Comparison of ENCODE assay signal across 13 mouse cellular contexts in genomic region chr10:78324556-78325164, GRCm38 (mm10). TPM values are rescaled to one million over a fixed set of nuclear protein-coding genes. Genes with fewer than 3 reads are reported as not detected.
A peak's percentile ranks its signal among the peaks of the same experiment; 100 is the strongest.
DNase-seq lines count a peak whose midpoint lies in the region; ATAC-seq and TF ChIP-seq lines count a peak whose summit lies in the region.
"Had no signal": no experiment of that assay in that cellular context is flagged by ENCODE, and none has a peak within 500 bp of the region (broad histone marks: within the 10 kb centered on the region; RNA-seq: fewer than 3 reads in every experiment).

No protein-coding gene starts in this region.

- peak; percentile 11; the same call in 1 of the 2 replicates for TF ChIP-seq CTCF in liver, embryonic 14.5 days (IDR thresholded peaks at IDR 0.05; ENCODE audit: low read depth)

- H3K4me3 ChIP-seq in hindbrain, embryonic 14.5 days (replicated peaks; ENCODE audit: low read length): no peak overlapping the region
- no peak overlapping the region for H3K4me3 ChIP-seq in hindbrain, embryonic 13.5 days
- no peak overlapping the region for H3K4me3 ChIP-seq in intestine, embryonic 16.5 days (ENCODE audit: low read length)
- H3K4me3 ChIP-seq in liver, embryonic 14.5 days (ENCODE audit: insufficient read depth in 1 of 2, low read depth in 2 of 2, low read length in 2 of 2): no peak overlapping the region

- intact Hi-C loops in left cerebral cortex, postnatal 10 days (cut with DNase I): loop anchor here (5.0 kb wide), 1 partner anchor 42 kb away; no protein-coding TSS in a partner anchor

- no peaks in the 10 kb centered on the region for H3K27me3 ChIP-seq in hindbrain, embryonic 14.5 days (ENCODE audit: control insufficient read depth, insufficient read depth, low read length)
- H3K27me3 ChIP-seq in hindbrain, embryonic 13.5 days: no peaks in the 10 kb centered on the region
- H3K27me3 ChIP-seq in intestine, embryonic 16.5 days (replicated peaks; ENCODE audit: control insufficient read depth, insufficient read depth, low read length): no peaks in the 10 kb centered on the region
- no peaks in the 10 kb centered on the region for H3K27me3 ChIP-seq in liver, embryonic 14.5 days (ENCODE audit: control insufficient read depth, insufficient read depth, low read length)

- 89% methylated on average over 6 of the region's 6 CpGs for WGBS in hindbrain, embryonic 14.5 days
- 91% methylated on average over 6 of the region's 6 CpGs for WGBS in hindbrain, embryonic 13.5 days
- 71% methylated on average over 6 of the region's 6 CpGs for WGBS in intestine, embryonic 16.5 days
- 71% methylated on average over 6 of the region's 6 CpGs for WGBS in liver, embryonic 14.5 days (ENCODE audit: insufficient replicate concordance)

- H3K27ac ChIP-seq in hindbrain, embryonic 14.5 days: no peak overlapping the region
- H3K27ac ChIP-seq in hindbrain, embryonic 13.5 days: no peak overlapping the region
- peak overlapping the region; percentile 89 for H3K27ac ChIP-seq in intestine, embryonic 16.5 days (ENCODE audit: low read length)
- no peak overlapping the region for H3K27ac ChIP-seq in liver, embryonic 14.5 days
- H3K27ac ChIP-seq: heart, embryonic 10.5 days had no signal

- H3K4me2 ChIP-seq in hindbrain, embryonic 14.5 days (replicated peaks): no peak overlapping the region
- H3K4me2 ChIP-seq in hindbrain, embryonic 13.5 days: no peak overlapping the region
- H3K4me2 ChIP-seq in intestine, embryonic 16.5 days (ENCODE audit: low read depth, low read length): peak overlapping the region; percentile 26
- no peak overlapping the region for H3K4me2 ChIP-seq in liver, embryonic 14.5 days (ENCODE audit: low read depth)
- H3K4me2 ChIP-seq: midbrain, embryonic 11.5 days had no signal

- 0 out of 2 replicates have a peak overlapping the region, but pooled peaks have one; percentile 3 for H3K9ac ChIP-seq in hindbrain, embryonic 14.5 days
- H3K9ac ChIP-seq in hindbrain, embryonic 13.5 days: no peak overlapping the region
- peak overlapping the region; percentile 33; the same call in 1 of the 2 replicates for H3K9ac ChIP-seq in intestine, embryonic 16.5 days (ENCODE audit: low read depth, low read length)
- no peak overlapping the region for H3K9ac ChIP-seq in liver, embryonic 14.5 days (replicated peaks)

- no peak for DNase-seq in hindbrain, embryonic 14.5 days (ENCODE audit: low spot score)
- peak; percentile 79 for DNase-seq in cerebellum, adult 11-12 months
- no peak for DNase-seq in liver, embryonic 14.5 days (ENCODE audit: low read depth in 3 of 3, low spot score in 3 of 3)
- no peak for DNase-seq in left cerebral cortex, postnatal 10 days (ENCODE audit: extremely low spot score in 1 of 2, low spot score in 2 of 2)
- no peak for DNase-seq in adrenal gland, postnatal 10 days
- no peak for DNase-seq in spleen, postnatal 10 days (ENCODE audit: low spot score in 2 of 2)
- DNase-seq: B cell, adult 2 months; thymus, postnatal 4 days had no signal

- H3K4me1 ChIP-seq in hindbrain, embryonic 14.5 days (replicated peaks; ENCODE audit: control insufficient read depth, insufficient read depth, low read length): no peaks in the 10 kb centered on the region
- peaks cover 40% of the 10 kb centered on the region for H3K4me1 ChIP-seq in hindbrain, embryonic 13.5 days (replicated peaks)
- H3K4me1 ChIP-seq in intestine, embryonic 16.5 days (ENCODE audit: control insufficient read depth, insufficient read depth, low read length): peaks cover 32% of the 10 kb centered on the region
- H3K4me1 ChIP-seq in liver, embryonic 14.5 days (replicated peaks; ENCODE audit: control insufficient read depth in 2 of 2, insufficient read depth in 2 of 2, low read length in 1 of 2): peaks cover 0 to 6% of the 10 kb centered on the region in 2 experiments; a peak in 2 of 4 replicates

- peaks cover 19% of the 10 kb centered on the region for H3K36me3 ChIP-seq in hindbrain, embryonic 14.5 days (replicated peaks; ENCODE audit: control insufficient read depth, insufficient read depth)
- H3K36me3 ChIP-seq in hindbrain, embryonic 13.5 days: peaks cover 34% of the 10 kb centered on the region
- H3K36me3 ChIP-seq in intestine, embryonic 16.5 days (ENCODE audit: control insufficient read depth, insufficient read depth, low read length): 0 out of 2 replicates have a peak, but pooled peaks cover 2% of the 10 kb centered on the region
- H3K36me3 ChIP-seq in liver, embryonic 14.5 days (replicated peaks; ENCODE audit: control insufficient read depth, insufficient read depth, low read depth): no peaks in the 10 kb centered on the region

- H3K9me3 ChIP-seq in hindbrain, embryonic 14.5 days (ENCODE audit: control insufficient read depth, low read length): no peaks in the 10 kb centered on the region
- no peaks in the 10 kb centered on the region for H3K9me3 ChIP-seq in hindbrain, embryonic 13.5 days
- H3K9me3 ChIP-seq in intestine, embryonic 16.5 days (ENCODE audit: control insufficient read depth, low read length): no peaks in the 10 kb centered on the region
- H3K9me3 ChIP-seq in liver, embryonic 14.5 days (ENCODE audit: control insufficient read depth, low read length): no peaks in the 10 kb centered on the region
- H3K9me3 ChIP-seq: heart, embryonic 10.5 days had no signal

- ATAC-seq in hindbrain, embryonic 14.5 days (ENCODE audit: low FRiP score): no peak
- ATAC-seq in hindbrain, embryonic 13.5 days (ENCODE audit: low FRiP score): no peak
- ATAC-seq in intestine, embryonic 16.5 days: peak; percentile 59
- ATAC-seq in liver, embryonic 14.5 days (ENCODE audit: insufficient read depth): no peak

- no peak for TF ChIP-seq EP300 in liver, embryonic 14.5 days (IDR thresholded peaks at IDR 0.05; ENCODE audit: low read depth)

RNA-seq across cellular contexts. Expression of gene Agpat3, which starts 27.6 kb away (rescaled TPM):
- polyA plus RNA-seq in hindbrain, embryonic 14.5 days (2014; fragmentation: Nextera tagmentation; extraction: Ambion mirVana): 80.3 and 81.5 TPM in 2 replicates
- 51.2 and 54.4 TPM in 2 replicates for polyA plus RNA-seq in hindbrain, embryonic 13.5 days (2015; fragmentation: Nextera tagmentation; extraction: Ambion mirVana)
- 30.0 and 42.5 TPM in 2 replicates for polyA plus RNA-seq in intestine, embryonic 16.5 days (2015; fragmentation: Nextera tagmentation; extraction: Ambion mirVana)
- 11.0 and 14.5 TPM in 2 replicates for polyA plus RNA-seq in liver, embryonic 14.5 days (2012; rRNA removed)
- 21.0 and 21.3 TPM in 2 replicates for polyA plus RNA-seq in liver, embryonic 14.5 days (2014; fragmentation: Nextera tagmentation; extraction: Ambion mirVana)
- 100 to 1,000 TPM; 251 to 263 TPM for total RNA-seq in left cerebral cortex, postnatal 10 days (2021)
- 100 to 1,000 TPM; 327 to 351 TPM for total RNA-seq in adrenal gland, postnatal 10 days (2021)
- total RNA-seq: MEL had no signal

Comparison
In these comparisons a context has a peak if more than half of its experiments do, and no peak if none do; other contexts are left out.
1. H3K9ac ChIP-seq: peak in hindbrain, embryonic 14.5 days (single experiment) and intestine, embryonic 16.5 days (single experiment); none in hindbrain, embryonic 13.5 days (single experiment) and liver, embryonic 14.5 days (single experiment).